Mouse (Mus musculus) hindbrain, postnatal 0 days (tissue): ENCODE measurements around the gene Suclg2. TPM values are rescaled to one million over a fixed set of nuclear protein-coding genes. Genes with fewer than 3 reads are reported as not detected.

Source experiments
- ATAC-seq: fragments of 200-750 bp; cut with Nextera tagmentation; 2 replicates; pipeline ENCODE4 v1.8.0; 2017; ENCODE audit warnings: mild to moderate bottlenecking, moderate TSS enrichment, moderate library complexity
- DNase-seq: peaks from one replicate; pipeline ENCODE4 v3.0.0-alpha.2; 2015; ENCODE audit warnings: low spot score
- H3K27ac ChIP-seq: fragments of 300-500 bp; sonication (generic); 2 replicates; pipeline ENCODE4 v1.5.1; 2014; ENCODE audit warnings: mild to moderate bottlenecking
- H3K27me3 ChIP-seq: fragments of 300-500 bp; sonication (generic); 2 replicates; pipeline ENCODE4 v1.6.1; 2014; ENCODE audit warnings: low read length, mixed read lengths; ENCODE audit not compliant: insufficient read depth
- H3K36me3 ChIP-seq: fragments of 300-500 bp; sonication (generic); 2 replicates; pipeline ENCODE4 v1.6.1; 2014; ENCODE audit warnings: low read length, mixed read lengths; ENCODE audit not compliant: insufficient read depth
- H3K4me1 ChIP-seq: fragments of 300-500 bp; sonication (generic); 2 replicates; pipeline ENCODE4 v1.6.1; 2014; ENCODE audit warnings: antibody characterized with exemption, low read length, mixed read lengths; ENCODE audit not compliant: insufficient read depth
- H3K4me2 ChIP-seq: fragments of 300-500 bp; sonication (generic); 2 replicates; pipeline ENCODE4 v1.6.1; 2014; ENCODE audit warnings: low read depth, mild to moderate bottlenecking, low read length, moderate library complexity, mixed read lengths
- H3K4me3 ChIP-seq: fragments of 300-500 bp; sonication (generic); 2 replicates; pipeline ENCODE4 v1.5.1; 2014; ENCODE audit warnings: low read length
- H3K9ac ChIP-seq: fragments of 300-500 bp; sonication (generic); replicated peaks from 2 replicates; pipeline ENCODE4 v1.6.1; 2014; ENCODE audit warnings: mild to moderate bottlenecking, low read length, moderate library complexity, mixed read lengths
- H3K9me3 ChIP-seq: fragments of 300-500 bp; sonication (generic); 2 replicates; pipeline ENCODE4 v1.6.1; 2016; ENCODE audit warnings: low read length, mixed read lengths
- CTCF ChIP-seq: IDR thresholded peaks from 2 replicates; pipeline ENCODE4 v1.5.1; 2016; ENCODE audit warnings: antibody characterized with exemption, control low read depth, low read depth
- WGBS: fragments of 180-500 bp; shearing (Covaris S2); extraction: QIAGEN DNeasy Blood & Tissue Kit; methylation state at CpG from one replicate; pipeline ENCODE4 v1.1.7; 2014; 5-methylcytosine and 5-hydroxymethylcytosine counted together
- polyA plus RNA-seq: library from polyadenylated mRNA; unstranded; fragments of >200 nt; fragmentation: Nextera tagmentation; extraction: Ambion mirVana; gene quantifications from 2 replicates; pipeline ENCODE4 v1.2.1, GENCODE M21; 2015
- total RNA-seq: library from RNA; depleted of rRNA; stranded (reverse); fragments of >200 nt; gene quantifications from 2 replicates; pipeline ENCODE4 v1.2.3, GENCODE M21; 2014

Gene Suclg2
- total and polyA plus RNA-seq, 2 experiments from 2014 or later, result 13.9 to 22.6 TPM

GRCm38 (mm10) chr6:95469521-95469920 lies 249.1 kb downstream of the Suclg2 start:
- Histone ChIP-seq H3K9me3 (no peaks in the 10 kb centered on the region), H3K4me3 (no peak overlapping the region), H3K27me3 (no peaks in the 10 kb centered on the region), H3K4me2 (no peak overlapping the region), H3K27ac (no peak overlapping the region), H3K4me1 (no peaks in the 10 kb centered on the region), H3K9ac (no peak overlapping the region), H3K36me3 (no peaks in the 10 kb centered on the region)
- no peak for TF ChIP-seq CTCF
- WGBS, result 35% methylated on average over 7 of the region's 7 CpGs
- DNase-seq (peak; percentile 57), ATAC-seq (peak; percentile 76)

DNA sequence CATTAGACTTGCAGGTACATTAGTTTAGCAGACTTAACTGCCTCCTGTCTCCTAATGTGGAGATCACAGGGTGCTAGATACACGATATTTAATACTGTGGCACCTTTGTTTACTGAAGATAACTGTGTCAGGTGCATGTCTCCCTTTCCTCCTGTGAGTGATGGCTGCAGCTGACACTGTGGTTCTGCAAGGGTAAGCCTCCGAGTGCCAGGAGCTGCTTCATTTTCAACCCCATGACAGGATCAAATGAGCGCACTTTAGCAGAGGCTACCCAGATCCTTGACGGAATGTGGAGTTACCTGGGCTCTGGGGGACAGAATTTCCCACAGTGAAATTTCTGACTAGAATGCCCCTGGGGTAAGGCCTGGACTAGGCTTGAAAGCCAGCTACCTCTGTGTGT lies 253.3 kb downstream of the Suclg2 start:
- DNase-seq (no peak), ATAC-seq (no peak)
- no peaks in the 10 kb centered on the region for H3K36me3 ChIP-seq
- no peaks in the 10 kb centered on the region for H3K9me3 ChIP-seq
- no peak overlapping the region for H3K9ac ChIP-seq
- no peak overlapping the region for H3K4me3 ChIP-seq
- no peak overlapping the region for H3K4me2 ChIP-seq
- WGBS, result 84% methylated on average over 4 of the region's 4 CpGs
- TF ChIP-seq CTCF, result no peak
- no peaks in the 10 kb centered on the region for H3K27me3 ChIP-seq
- H3K27ac ChIP-seq, result no peak overlapping the region
- no peaks in the 10 kb centered on the region for H3K4me1 ChIP-seq

GRCm38 (mm10) chr6:95459372-95459771 lies 259.2 kb downstream of the Suclg2 start:
- Histone ChIP-seq H3K27ac (no peak overlapping the region), H3K9ac (no peak overlapping the region), H3K9me3 (no peaks in the 10 kb centered on the region), H3K4me3 (no peak overlapping the region), H3K27me3 (no peaks in the 10 kb centered on the region), H3K4me1 (no peaks in the 10 kb centered on the region), H3K4me2 (no peak overlapping the region), H3K36me3 (no peaks in the 10 kb centered on the region)
- no peak for TF ChIP-seq CTCF
- ATAC-seq (no peak), DNase-seq (no peak)
- 70% methylated on average over 3 of the region's 3 CpGs for WGBS

DNA sequence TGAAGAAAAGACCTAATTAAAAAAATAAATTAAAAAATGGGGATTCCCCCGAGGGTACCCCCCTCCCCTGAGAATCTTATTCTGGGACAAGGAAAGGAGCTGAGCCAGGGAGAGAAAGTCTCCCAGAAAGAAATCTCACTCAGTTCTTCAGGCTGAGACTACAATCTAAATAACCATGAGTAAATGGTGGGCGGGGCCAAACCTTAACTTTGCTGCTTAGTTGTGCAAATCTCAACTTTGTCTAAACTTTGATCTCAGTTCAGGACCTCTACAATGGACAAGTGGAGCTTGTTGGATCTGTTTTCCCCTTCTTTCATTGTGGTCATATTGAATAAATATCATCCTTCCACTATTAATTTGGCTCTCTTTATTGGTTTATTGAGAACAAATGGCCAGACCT lies 272.4 kb downstream of the Suclg2 start:
- no peaks in the 10 kb centered on the region for H3K36me3 ChIP-seq
- no peak overlapping the region for H3K9ac ChIP-seq
- no peak overlapping the region for H3K4me2 ChIP-seq
- ATAC-seq (no peak), DNase-seq (no peak)
- H3K27me3 ChIP-seq, result no peaks in the 10 kb centered on the region
- no peak overlapping the region for H3K27ac ChIP-seq
- 88% methylated on average over 2 of the region's 2 CpGs for WGBS
- H3K4me1 ChIP-seq, result no peaks in the 10 kb centered on the region
- no peak overlapping the region for H3K4me3 ChIP-seq
- no peaks in the 10 kb centered on the region for H3K9me3 ChIP-seq
- TF ChIP-seq CTCF, result no peak

DNA sequence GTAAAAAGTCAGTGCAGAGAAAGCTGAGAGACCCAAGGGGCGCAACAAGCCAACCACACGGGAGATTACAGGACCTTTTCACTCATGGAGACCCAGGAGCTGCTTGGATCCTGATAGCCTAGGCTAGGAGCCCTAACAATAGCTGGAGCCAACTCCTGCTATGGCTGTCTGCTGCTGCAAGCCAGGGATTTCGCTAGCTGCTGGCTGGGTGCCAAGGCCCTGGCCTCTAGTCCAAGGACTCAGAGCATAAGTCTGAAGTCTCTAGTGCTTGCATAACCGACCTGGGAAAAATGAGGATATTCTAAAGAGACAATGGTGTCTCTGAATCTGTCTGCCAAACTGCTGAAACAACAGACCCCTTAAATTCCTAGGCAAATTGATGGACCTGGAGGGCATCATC lies 273.6 kb downstream of the Suclg2 start:
- no peak for TF ChIP-seq CTCF
- Histone ChIP-seq H3K9ac (no peak overlapping the region), H3K27ac (no peak overlapping the region), H3K4me3 (no peak overlapping the region), H3K4me1 (no peaks in the 10 kb centered on the region), H3K36me3 (no peaks in the 10 kb centered on the region), H3K9me3 (no peaks in the 10 kb centered on the region), H3K4me2 (no peak overlapping the region), H3K27me3 (no peaks in the 10 kb centered on the region)
- peak; percentile 35 for DNase-seq
- no peak for ATAC-seq
- WGBS, result 56% methylated on average over 4 of the region's 4 CpGs
